ENCODE assay signal across 22 mouse cellular contexts in the genomic region with DNA sequence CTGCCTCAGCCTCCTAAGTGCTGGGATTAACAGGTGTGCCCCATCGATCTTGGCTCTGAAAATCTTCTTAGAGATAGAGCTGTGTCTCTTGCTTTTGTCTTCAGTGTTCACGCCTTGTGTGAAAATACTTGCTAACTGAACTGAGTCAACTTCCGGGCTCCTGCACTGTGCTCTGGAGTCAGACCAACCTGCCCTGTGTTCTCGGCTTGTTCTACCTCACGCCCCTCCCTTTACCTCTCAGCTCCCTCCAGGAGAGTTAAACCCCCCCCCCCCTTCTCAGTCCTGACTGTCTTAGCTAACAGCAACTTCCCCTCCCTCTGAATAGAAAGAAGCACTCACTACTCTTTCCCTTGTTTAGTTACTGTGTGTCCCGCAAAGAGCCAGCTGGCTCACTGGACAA. TPM values are rescaled to one million over a fixed set of nuclear protein-coding genes. Genes with fewer than 3 reads are reported as not detected.
DNase-seq lines count a peak whose midpoint lies in the region; ATAC-seq lines count a peak whose summit lies in the region.
"Had no signal": no experiment of that assay in that cellular context is flagged by ENCODE, and none has a peak within 500 bp of the region (broad histone marks: within the 10 kb centered on the region; RNA-seq: fewer than 3 reads in every experiment).

No protein-coding gene starts in this region.

- DNase-seq in CD4-positive, CD25-positive, alpha-beta regulatory T cell, adult 2 months (ENCODE audit: low read depth, low spot score), result peak; percentile 44
- peak; percentile 46 to 47 for DNase-seq in spleen, postnatal 36 days (ENCODE audit: low spot score in 2 of 2)
- DNase-seq in spleen, adult 18-20 months, result no peak
- DNase-seq in naive thymus-derived CD4-positive, alpha-beta T cell, adult 2 months (ENCODE audit: low read depth), result peak; percentile 49
- DNase-seq in left cerebral cortex, postnatal 36 days (ENCODE audit: low spot score in 2 of 2), result no peak
- DNase-seq: adrenal gland, adult 8-10 months; adrenal gland, postnatal 25 days; cerebellum, adult 2 months; cerebellum, postnatal 10 days; cerebellum, postnatal 36 days; embryo, embryonic 11 days; gastrocnemius, postnatal 25 days; heart, postnatal 10 days; heart, postnatal 36 days had no signal

- intact Hi-C loops in left cerebral cortex, postnatal 36 days (cut with DNase I), result no loop called here

- ATAC-seq in CD4-positive, CD25-positive, alpha-beta regulatory T cell, adult 4 months, result no peak
- ATAC-seq: activated CD4-positive, CD25-positive, alpha-beta regulatory T cell, adult 4 months; forebrain, embryonic 15.5 days; hindbrain, embryonic 16.5 days had no signal

RNA-seq across cellular contexts. Expression of a gene that starts 2.8 kb away (rescaled TPM):
- polyA plus RNA-seq in CD4-positive, CD25-positive, alpha-beta regulatory T cell, adult 4 months (2017; shearing (Covaris generic)), result 1 to 10 TPM in 1 of 2 experiments, under 1 TPM in 1; 0.75 to 1.0 TPM
- total RNA-seq in left cerebral cortex, postnatal 36 days (2021), result 1 to 10 TPM; 1.5 to 2.1 TPM

RNA-seq across cellular contexts. Expression of a gene that starts 22.8 kb away (rescaled TPM):
- not detected for polyA plus RNA-seq in CD4-positive, CD25-positive, alpha-beta regulatory T cell, adult 4 months (2017; shearing (Covaris generic))
- 10 to 100 TPM; 12.5 to 14.4 TPM for total RNA-seq in left cerebral cortex, postnatal 36 days (2021)
- total RNA-seq: gastrocnemius, adult 8-10 months; gastrocnemius, postnatal 25 days had no signal
- polyA plus RNA-seq: erythroblast, embryonic 14.5 days had no signal

RNA-seq across cellular contexts. Expression of a gene that starts 32.2 kb away (rescaled TPM):
- polyA plus RNA-seq in CD4-positive, CD25-positive, alpha-beta regulatory T cell, adult 4 months (2017; shearing (Covaris generic)), result 10 to 100 TPM; 33.0 to 35.3 TPM
- total RNA-seq in left cerebral cortex, postnatal 36 days (2021), result 100 to 1,000 TPM; 721 to 734 TPM

RNA-seq across cellular contexts. Expression of a gene that starts 47.2 kb away (rescaled TPM):
- polyA plus RNA-seq in CD4-positive, CD25-positive, alpha-beta regulatory T cell, adult 4 months (2017; shearing (Covaris generic)), result not detected
- total RNA-seq in left cerebral cortex, postnatal 36 days (2021), result 1 to 10 TPM in 1 of 2 experiments, under 1 TPM in 1; 0.59 to 1.1 TPM
- polyA plus RNA-seq: erythroblast, embryonic 14.5 days; forebrain, embryonic 15.5 days; heart, embryonic 12.5 days; heart, embryonic 15.5 days had no signal

RNA-seq across cellular contexts. Expression of a gene that starts 53.5 kb away (rescaled TPM):
- 1 to 10 TPM in 1 of 2 experiments, under 1 TPM in 1; 0.35 to 1.9 TPM for polyA plus RNA-seq in CD4-positive, CD25-positive, alpha-beta regulatory T cell, adult 4 months (2017; shearing (Covaris generic))
- 10 to 100 TPM; 29.4 to 32.6 TPM for total RNA-seq in left cerebral cortex, postnatal 36 days (2021)
- polyA plus RNA-seq: erythroblast, embryonic 14.5 days had no signal

Comparison
In these comparisons a context has a peak if more than half of its experiments do, and no peak if none do; other contexts are left out.
1. DNase-seq: peak in CD4-positive, CD25-positive, alpha-beta regulatory T cell, adult 2 months (single experiment), spleen, postnatal 36 days (2 of 2) and naive thymus-derived CD4-positive, alpha-beta T cell, adult 2 months (single experiment); none in spleen, adult 18-20 months (0 of 2) and left cerebral cortex, postnatal 36 days (0 of 2).